Mouse (Mus musculus) heart, embryonic 15.5 days (tissue): ENCODE measurements at regions not wholly inside any gene's neighbourhood (a gene's known extent, or its start where the extent isn't known, plus 50 kb on each side); places are given as distances from the start of the nearest gene placed in this dataset.

Source experiments
- ATAC-seq: fragments of 200-750 bp; cut with Nextera tagmentation; replicated peaks from 2 replicates; pipeline ENCODE4 v1.8.0; 2017; ENCODE audit warnings: low read depth, moderate TSS enrichment; ENCODE audit not compliant: insufficient number of reproducible peaks, insufficient read depth, low FRiP score
- H3K27ac ChIP-seq: fragments of 300-500 bp; sonication (generic); 2 replicates; pipeline ENCODE4 v1.5.1; 2015; ENCODE audit warnings: mild to moderate bottlenecking, inconsistent platforms
- H3K27me3 ChIP-seq: fragments of 300-500 bp; sonication (generic); 2 replicates; pipeline ENCODE4 v1.6.1; 2015; ENCODE audit warnings: inconsistent platforms
- H3K36me3 ChIP-seq: fragments of 300-500 bp; sonication (generic); 2 replicates; pipeline ENCODE4 v1.6.1; 2015; ENCODE audit warnings: mild to moderate bottlenecking, inconsistent platforms
- H3K4me1 ChIP-seq: fragments of 300-500 bp; sonication (generic); replicated peaks from 2 replicates; pipeline ENCODE4 v1.6.1; 2015; ENCODE audit warnings: inconsistent platforms
- H3K4me2 ChIP-seq: fragments of 300-500 bp; sonication (generic); 2 replicates; pipeline ENCODE4 v1.6.1; 2015; ENCODE audit warnings: inconsistent platforms, mild to moderate bottlenecking, moderate library complexity
- H3K4me3 ChIP-seq: fragments of 300-500 bp; sonication (generic); 2 replicates; pipeline ENCODE4 v1.5.1; 2015; ENCODE audit warnings: mild to moderate bottlenecking, inconsistent platforms
- H3K9ac ChIP-seq: fragments of 300-500 bp; sonication (generic); 2 replicates; pipeline ENCODE4 v1.6.1; 2015; ENCODE audit warnings: mild to moderate bottlenecking, inconsistent platforms
- H3K9me3 ChIP-seq: fragments of 300-500 bp; sonication (generic); replicated peaks from 2 replicates; pipeline ENCODE4 v1.6.1; 2016; ENCODE audit warnings: inconsistent platforms
- WGBS: fragments of 180-500 bp; shearing (Covaris S2); methylation state at CpG from one replicate; pipeline ENCODE4 v1.1.7; 2015; ENCODE audit warnings: mixed read lengths; 5-methylcytosine and 5-hydroxymethylcytosine counted together

DNA sequence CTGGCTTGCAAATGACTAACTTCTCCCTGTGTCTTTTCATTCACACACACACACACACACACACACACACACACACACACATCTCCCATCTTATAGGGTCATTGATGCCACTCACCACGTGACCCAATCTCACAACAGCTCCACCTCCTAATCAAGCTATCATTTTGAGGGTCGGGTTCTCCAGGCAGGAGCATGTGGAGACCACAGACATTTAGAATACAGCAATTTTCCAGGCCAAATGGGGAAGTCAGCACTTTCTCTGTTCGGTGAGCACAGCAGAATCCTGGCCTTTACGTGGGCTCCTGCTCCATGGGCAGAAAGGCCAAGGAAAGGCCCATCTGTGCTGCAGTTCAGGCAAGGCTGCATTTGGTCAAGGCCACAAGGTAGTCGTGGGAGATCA lies 143.8 kb upstream of the Atp6ap2 start:
- H3K27ac ChIP-seq = no peak overlapping the region
- H3K4me1 ChIP-seq = no peaks in the 10 kb centered on the region
- 63% methylated on average over 5 of the region's 5 CpGs for WGBS
- H3K9me3 ChIP-seq = no peaks in the 10 kb centered on the region
- no peak for ATAC-seq
- no peak overlapping the region for H3K4me3 ChIP-seq
- H3K27me3 ChIP-seq = no peaks in the 10 kb centered on the region
- no peak overlapping the region for H3K9ac ChIP-seq
- no peaks in the 10 kb centered on the region for H3K36me3 ChIP-seq
- H3K4me2 ChIP-seq = no peak overlapping the region

DNA sequence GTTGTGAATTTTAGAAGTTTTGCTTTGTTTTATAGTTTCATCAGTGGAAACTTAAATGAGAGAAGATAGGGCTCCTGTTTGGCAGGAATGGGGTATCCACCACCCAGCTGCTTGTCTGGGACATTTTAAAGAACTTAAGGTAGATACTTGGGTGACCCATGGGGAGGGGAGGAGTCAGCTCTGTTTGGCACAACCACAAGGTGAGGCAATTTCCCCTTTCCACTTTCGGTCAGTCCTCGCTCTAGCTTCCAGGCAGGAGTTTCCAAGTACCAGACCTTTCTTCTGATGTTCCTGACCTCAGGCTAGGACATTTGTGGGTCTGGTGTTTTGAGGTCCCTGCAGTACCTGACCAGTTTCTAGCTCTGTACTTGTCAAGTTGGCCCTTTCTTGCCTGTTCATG lies 142.5 kb upstream of the Atp6ap2 start:
- Histone ChIP-seq H3K4me2 (no peak overlapping the region), H3K9me3 (no peaks in the 10 kb centered on the region), H3K4me3 (no peak overlapping the region), H3K36me3 (no peaks in the 10 kb centered on the region), H3K4me1 (no peaks in the 10 kb centered on the region), H3K27me3 (no peaks in the 10 kb centered on the region), H3K9ac (no peak overlapping the region), H3K27ac (no peak overlapping the region)
- ATAC-seq = no peak
- 74% methylated on average over 2 of the region's 2 CpGs for WGBS

GRCm38 (mm10) chrX:12447962-12448361 lies 139.6 kb upstream of the Atp6ap2 start:
- H3K36me3 ChIP-seq = no peaks in the 10 kb centered on the region
- no peak overlapping the region for H3K9ac ChIP-seq
- ATAC-seq = no peak
- no peaks in the 10 kb centered on the region for H3K9me3 ChIP-seq
- no peaks in the 10 kb centered on the region for H3K27me3 ChIP-seq
- no peak overlapping the region for H3K27ac ChIP-seq
- no peaks in the 10 kb centered on the region for H3K4me1 ChIP-seq
- H3K4me2 ChIP-seq = no peak overlapping the region
- no peak overlapping the region for H3K4me3 ChIP-seq

DNA sequence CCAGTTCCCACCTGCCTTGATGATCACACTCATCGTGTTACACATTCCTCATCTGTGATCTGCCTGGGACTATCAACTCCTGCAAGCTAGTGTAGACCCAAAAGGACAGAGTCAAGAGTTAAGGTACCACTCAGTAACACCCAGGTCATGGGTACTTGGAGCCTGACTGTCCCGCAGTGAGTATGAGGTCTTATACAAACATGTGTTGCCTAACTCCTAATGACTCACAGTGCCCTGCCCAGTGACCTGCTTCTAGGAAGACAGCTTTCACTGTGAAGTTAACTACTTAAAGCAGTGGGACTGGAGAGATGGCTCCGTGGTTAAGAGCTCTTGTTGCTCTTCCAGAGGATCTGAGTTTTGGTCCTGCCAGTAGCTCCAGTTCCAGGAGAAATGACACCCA lies 137.9 kb upstream of the Atp6ap2 start:
- 87% methylated on average over 3 of the region's 3 CpGs for WGBS
- Histone ChIP-seq H3K27me3 (no peaks in the 10 kb centered on the region), H3K27ac (no peak overlapping the region), H3K9me3 (no peaks in the 10 kb centered on the region), H3K4me2 (no peak overlapping the region), H3K4me3 (no peak overlapping the region), H3K4me1 (no peaks in the 10 kb centered on the region), H3K36me3 (no peaks in the 10 kb centered on the region), H3K9ac (no peak overlapping the region)
- no peak for ATAC-seq

GRCm38 (mm10) chrX:12452979-12453769 lies 134.4 kb upstream of the Atp6ap2 start:
- ATAC-seq = no peak
- Histone ChIP-seq H3K4me1 (no peaks in the 10 kb centered on the region), H3K27ac (no peak overlapping the region), H3K9ac (no peak overlapping the region), H3K4me2 (no peak overlapping the region), H3K4me3 (no peak overlapping the region), H3K36me3 (no peaks in the 10 kb centered on the region), H3K9me3 (no peaks in the 10 kb centered on the region), H3K27me3 (no peaks in the 10 kb centered on the region; the same call in 1 of the 2 replicates)
- WGBS = 81% methylated on average over 8 of the region's 8 CpGs

- no peaks in the 10 kb centered on the region for H3K9me3 ChIP-seq
- 75% methylated on average over 1 of the region's 2 CpGs for WGBS
- no peak for ATAC-seq
- H3K4me2 ChIP-seq = no peak overlapping the region
- no peak overlapping the region for H3K4me3 ChIP-seq
- H3K27me3 ChIP-seq = no peaks in the 10 kb centered on the region; the same call in 1 of the 2 replicates
- H3K27ac ChIP-seq = no peak overlapping the region
- no peak overlapping the region for H3K9ac ChIP-seq
- H3K4me1 ChIP-seq = no peaks in the 10 kb centered on the region
- H3K36me3 ChIP-seq = no peaks in the 10 kb centered on the region
These were observed 125.9 kb upstream of the Atp6ap2 start for GRCm38 (mm10) chrX:12461657-12462056.

GRCm38 (mm10) chrX:12462936-12463647 lies 124.5 kb upstream of the Atp6ap2 start:
- 63% methylated on average over 11 of the region's 11 CpGs for WGBS
- Histone ChIP-seq H3K4me2 (no peak overlapping the region), H3K27ac (no peak overlapping the region), H3K9me3 (no peaks in the 10 kb centered on the region), H3K36me3 (no peaks in the 10 kb centered on the region), H3K4me3 (no peak overlapping the region), H3K4me1 (no peaks in the 10 kb centered on the region), H3K27me3 (no peaks in the 10 kb centered on the region), H3K9ac (no peak overlapping the region)
- ATAC-seq = no peak

- Histone ChIP-seq H3K9ac (no peak overlapping the region), H3K4me1 (no peaks in the 10 kb centered on the region), H3K9me3 (no peaks in the 10 kb centered on the region), H3K4me3 (no peak overlapping the region), H3K27ac (no peak overlapping the region), H3K4me2 (no peak overlapping the region), H3K27me3 (no peaks in the 10 kb centered on the region), H3K36me3 (no peaks in the 10 kb centered on the region)
- 39% methylated on average over 10 of the region's 10 CpGs for WGBS
- no peak for ATAC-seq
These were observed 121.3 kb upstream of the Atp6ap2 start for GRCm38 (mm10) chrX:12466312-12466711.

- Histone ChIP-seq H3K4me2 (no peak overlapping the region), H3K27ac (no peak overlapping the region; the same call in 1 of the 2 replicates), H3K9me3 (no peaks in the 10 kb centered on the region), H3K36me3 (no peaks in the 10 kb centered on the region), H3K9ac (no peak overlapping the region), H3K27me3 (no peaks in the 10 kb centered on the region), H3K4me3 (no peak overlapping the region), H3K4me1 (no peaks in the 10 kb centered on the region)
- 36% methylated on average over 6 of the region's 6 CpGs for WGBS
- no peak for ATAC-seq
These were observed 120.7 kb upstream of the Atp6ap2 start for GRCm38 (mm10) chrX:12466897-12467296.

- no peak for ATAC-seq
- 47% methylated on average over 10 of the region's 10 CpGs for WGBS
- H3K27me3 ChIP-seq = no peaks in the 10 kb centered on the region
These were observed 119.9 kb upstream of the Atp6ap2 start for GRCm38 (mm10) chrX:12467528-12468179.

DNA sequence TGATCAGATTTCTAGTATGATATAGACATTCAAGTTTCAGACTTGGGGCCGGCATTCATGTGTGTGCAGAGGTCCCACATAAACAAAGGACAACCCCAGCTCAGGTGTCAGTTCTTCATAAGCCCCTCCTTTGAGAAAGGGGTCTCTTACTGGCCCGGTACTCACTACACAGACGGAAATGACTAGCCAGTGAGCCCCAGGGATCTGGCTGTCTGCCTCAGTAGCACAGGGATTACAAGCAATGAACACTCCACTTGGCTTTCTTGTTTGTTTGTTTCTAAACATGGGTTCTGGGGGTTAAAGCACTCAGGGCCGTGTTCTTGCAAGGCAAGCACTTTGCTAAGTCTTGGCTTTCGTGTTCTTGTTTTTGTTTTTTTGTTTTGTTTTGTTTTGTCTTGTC lies 115.3 kb upstream of the Atp6ap2 start:
- Histone ChIP-seq H3K36me3 (no peaks in the 10 kb centered on the region), H3K9ac (no peak overlapping the region), H3K4me1 (no peaks in the 10 kb centered on the region), H3K4me3 (no peak overlapping the region), H3K4me2 (no peak overlapping the region), H3K27me3 (no peaks in the 10 kb centered on the region; the same call in 1 of the 2 replicates), H3K9me3 (no peaks in the 10 kb centered on the region), H3K27ac (no peak overlapping the region)
- no peak for ATAC-seq
- 72% methylated on average over 5 of the region's 5 CpGs for WGBS

More at GRCm38 (mm10) chrX:12467528-12468179, 119.9 kb upstream of the Atp6ap2 start:
- H3K4me2 ChIP-seq = no peak overlapping the region
- H3K9ac ChIP-seq = no peak overlapping the region
- H3K9me3 ChIP-seq = no peaks in the 10 kb centered on the region
- H3K4me1 ChIP-seq = no peaks in the 10 kb centered on the region
- H3K4me3 ChIP-seq = no peak overlapping the region
- H3K36me3 ChIP-seq = no peaks in the 10 kb centered on the region
- peak overlapping the region; percentile 16; the same call in 1 of the 2 replicates for H3K27ac ChIP-seq
